Mouse (Mus musculus) hematopoietic multipotent progenitor cell, adult 10-12 weeks (in vitro differentiated cells): Measurements from ENCODE around the gene Olfr99. TPM values are rescaled to one million over a fixed set of nuclear protein-coding genes. Genes with fewer than 3 reads are reported as not detected.

Experiments used
- polyA plus RNA-seq: library from polyadenylated mRNA; stranded (reverse); fragments of >175 nt; gene quantifications from 2 replicates; pipeline ENCODE4 v1.2.3, GENCODE M21; 2012; ENCODE audit warnings: low replicate concordance

The Olfr99 gene
- not detected in 2 replicates for polyA plus RNA-seq

DNA sequence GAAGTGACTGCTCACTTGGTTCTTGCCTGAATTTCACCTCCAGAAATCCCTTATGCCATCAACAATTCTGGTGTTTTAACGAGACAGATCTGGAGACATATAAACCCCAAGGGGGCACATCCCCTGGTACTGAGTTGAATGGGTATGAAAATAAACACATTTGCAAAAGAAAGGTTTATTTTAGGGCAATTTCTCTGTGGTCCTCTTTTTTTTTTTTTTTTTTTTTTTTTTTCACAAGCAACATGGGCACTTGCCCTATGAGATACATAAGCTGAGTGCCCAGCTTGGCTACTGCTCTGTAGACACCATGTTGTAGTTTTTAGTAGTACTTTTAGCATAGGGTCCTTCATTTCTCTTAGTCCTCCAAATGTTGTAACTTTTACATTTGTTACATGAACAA is at the start of gene Olfr99:
Gene Olfr99 (minus strand): TSS at position 101 of the 400 bp plus-strand sequence.

DNA sequence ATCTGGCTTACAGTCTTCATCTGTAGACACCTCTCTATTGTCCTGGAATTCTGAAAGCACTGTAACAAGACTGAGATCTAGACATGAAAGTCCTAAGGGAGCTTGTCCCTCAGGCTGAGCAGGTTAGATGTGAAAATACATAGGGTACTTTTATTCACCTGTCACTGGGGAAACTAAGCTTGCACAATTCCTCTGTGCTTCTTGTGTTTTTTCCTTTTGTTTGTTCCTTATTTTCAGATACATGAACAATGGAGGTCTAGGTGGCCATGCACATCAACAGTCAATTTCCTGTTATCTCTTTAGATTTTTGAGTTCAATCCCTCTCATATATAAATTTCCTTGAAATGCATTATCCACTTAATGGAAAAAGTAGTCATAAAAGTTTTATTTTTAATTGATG is 33.7 kb upstream of the Olfr99 start, which contains the start of gene Olfr102:
Gene Olfr102 (minus strand): TSS at position 101 of the 400 bp plus-strand sequence.

GRCm38 (mm10) chr17:37304213-37304612 is 21.0 kb upstream of the Olfr99 start, which contains the start of gene Olfr101:
TSS of gene Olfr101 (minus strand) at chr17:37304313.

GRCm38 (mm10) chr17:37270058-37270701 is 13.1 kb downstream of the Olfr99 start, which contains the start of gene H2-M3:
TSS of gene H2-M3 (plus strand) at chr17:37270220.

DNA sequence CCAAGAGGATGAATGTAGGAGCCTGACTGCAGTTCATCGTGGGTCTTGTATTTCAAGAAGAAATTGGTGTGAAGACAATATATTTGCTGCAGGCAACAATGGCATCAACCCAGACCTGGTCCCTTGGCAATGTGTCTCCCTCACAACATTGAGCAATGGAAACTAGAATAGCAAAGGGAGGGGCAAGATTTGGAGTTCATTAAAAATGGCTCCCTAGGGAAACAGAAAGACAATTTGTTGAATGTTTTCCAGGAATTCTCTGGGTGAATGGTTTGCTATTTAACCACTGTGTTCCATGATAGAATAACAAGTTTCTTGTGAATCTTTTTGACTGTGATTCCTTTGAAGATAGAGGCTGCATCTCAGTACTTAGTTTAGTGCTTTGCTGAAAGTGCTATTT is 19.6 kb downstream of the Olfr99 start, which contains the start of gene Olfr98:
Gene Olfr98 (minus strand): TSS at position 124 of the 400 bp plus-strand sequence.

DNA sequence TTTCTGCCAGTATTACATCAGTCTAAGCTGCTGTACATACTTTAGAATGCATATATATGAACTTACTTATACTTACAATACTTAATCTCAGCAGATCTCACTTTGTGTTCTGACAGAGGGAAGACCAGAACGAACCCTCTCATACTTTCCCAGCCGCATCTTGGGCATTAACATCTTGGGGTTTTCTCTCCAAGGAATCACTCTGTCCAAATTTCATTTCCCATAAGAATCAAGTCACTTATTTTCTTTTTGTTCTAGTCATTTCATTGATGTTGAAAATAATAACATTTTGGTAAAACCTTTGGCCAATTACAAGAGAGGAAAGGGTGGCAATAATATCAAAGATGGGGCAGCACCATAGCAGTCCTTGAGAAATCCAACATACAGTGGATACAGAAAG is 46.0 kb downstream of the Olfr99 start, which contains the start of gene Olfr97:
Gene Olfr97 (minus strand): TSS at position 101 of the 400 bp plus-strand sequence.

Other genes with a start within 250 kb of the Olfr99 start
- gene Gabbr1, start 237.5 kb downstream of the Olfr99 start, polyA plus RNA-seq = 52.6 and 251 TPM in 2 replicates
- gene Olfr90, start 195.0 kb downstream of the Olfr99 start, polyA plus RNA-seq = not detected in 2 replicates
- not detected in 2 replicates for gene Olfr91, start 185.2 kb downstream of the Olfr99 start, polyA plus RNA-seq
- not detected in 2 replicates for gene Olfr92, start 163.4 kb downstream of the Olfr99 start, polyA plus RNA-seq
- gene Olfr93, start 122.0 kb downstream of the Olfr99 start, polyA plus RNA-seq = not detected in 2 replicates
- gene Ubd, start 89.6 kb downstream of the Olfr99 start, polyA plus RNA-seq = 0.36 and 0.56 TPM in 2 replicates
- gene Olfr94, start 82.5 kb downstream of the Olfr99 start, polyA plus RNA-seq = not detected in 2 replicates
- not detected in 2 replicates for gene Olfr95, start 70.3 kb downstream of the Olfr99 start, polyA plus RNA-seq
- not detected in 2 replicates for gene Olfr96, start 63.3 kb downstream of the Olfr99 start, polyA plus RNA-seq
- gene Olfr97, start 46.1 kb downstream of the Olfr99 start, polyA plus RNA-seq = not detected in 2 replicates
- gene Olfr98, start 19.7 kb downstream of the Olfr99 start, polyA plus RNA-seq = not detected in 2 replicates
- 2.8 and 9.9 TPM in 2 replicates for gene H2-M3, start 13.2 kb downstream of the Olfr99 start, polyA plus RNA-seq
- gene Olfr101, start 20.9 kb upstream of the Olfr99 start, polyA plus RNA-seq = not detected in 2 replicates
- gene Olfr102, start 33.6 kb upstream of the Olfr99 start, polyA plus RNA-seq = not detected in 2 replicates
- not detected in 2 replicates for gene Olfr103, start 56.2 kb upstream of the Olfr99 start, polyA plus RNA-seq
- not detected in 2 replicates for gene Olfr104-ps, start 76.1 kb upstream of the Olfr99 start, polyA plus RNA-seq
- gene Olfr105-ps, start 95.6 kb upstream of the Olfr99 start, polyA plus RNA-seq = not detected in 2 replicates
- not detected in 2 replicates for gene Olfr106-ps, start 106.9 kb upstream of the Olfr99 start, polyA plus RNA-seq
- not detected in 2 replicates for gene Olfr107, start 115.8 kb upstream of the Olfr99 start, polyA plus RNA-seq
- not detected in 2 replicates for gene Olfr108, start 162.0 kb upstream of the Olfr99 start, polyA plus RNA-seq
- not detected in 2 replicates for gene Olfr109, start 175.5 kb upstream of the Olfr99 start, polyA plus RNA-seq
- gene H2-M2, start 200.1 kb upstream of the Olfr99 start, polyA plus RNA-seq = 0.64 and 1.3 TPM in 2 replicates
- not detected in 2 replicates for gene Olfr110, start 209.0 kb upstream of the Olfr99 start, polyA plus RNA-seq
- not detected in 2 replicates for gene Olfr111, start 224.6 kb upstream of the Olfr99 start, polyA plus RNA-seq